Mouse (Mus musculus) forebrain, embryonic 14.5 days (tissue): ENCODE data around the gene Il9r. TPM values are rescaled to one million over a fixed set of nuclear protein-coding genes. Genes with fewer than 3 reads are reported as not detected.

Source experiments
- ATAC-seq: fragments of 200-750 bp; cut with Nextera tagmentation; 2 replicates; pipeline ENCODE4 v1.8.0; 2017; ENCODE audit warnings: mild to moderate bottlenecking, moderate library complexity
- DNase-seq: peaks from one replicate; pipeline ENCODE4 v3.0.0-alpha.2; 2015; ENCODE audit warnings: low spot score
- H3K27ac ChIP-seq: fragments of 300-500 bp; sonication (generic); 2 replicates; pipeline ENCODE4 v1.5.1; 2014; ENCODE audit warnings: low read depth, mild to moderate bottlenecking, control low read depth, low read length, moderate library complexity
- H3K27me3 ChIP-seq: fragments of 300-500 bp; sonication (generic); replicated peaks from 2 replicates; pipeline ENCODE4 v1.6.1; 2014; ENCODE audit warnings: low read length, control low read depth, mixed read lengths; ENCODE audit not compliant: control insufficient read depth, insufficient read depth
- H3K36me3 ChIP-seq: fragments of 300-500 bp; sonication (generic); 2 replicates; pipeline ENCODE4 v1.6.1; 2014; ENCODE audit warnings: low read length, control low read depth; ENCODE audit not compliant: control insufficient read depth, insufficient read depth
- H3K4me1 ChIP-seq: fragments of 300-500 bp; sonication (generic); 2 replicates; pipeline ENCODE4 v1.6.1; 2014; ENCODE audit warnings: antibody characterized with exemption, low read length, control low read depth; ENCODE audit not compliant: control insufficient read depth, insufficient read depth
- H3K4me2 ChIP-seq: fragments of 300-500 bp; sonication (generic); 2 replicates; pipeline ENCODE4 v1.6.1; 2014; ENCODE audit warnings: mild to moderate bottlenecking, control low read depth, low read length
- H3K4me3 ChIP-seq: fragments of 300-500 bp; sonication (generic); 2 replicates; pipeline ENCODE4 v1.5.1; 2014; ENCODE audit warnings: low read depth, low read length, control low read depth
- H3K9ac ChIP-seq: fragments of 300-500 bp; sonication (generic); 2 replicates; pipeline ENCODE4 v1.6.1; 2014; ENCODE audit warnings: mild to moderate bottlenecking, low read length, control low read depth, moderate library complexity
- H3K9me3 ChIP-seq: fragments of 300-500 bp; sonication (generic); replicated peaks from 2 replicates; pipeline ENCODE4 v1.6.1; 2016; ENCODE audit warnings: low read length, control low read depth, mixed read lengths; ENCODE audit not compliant: control insufficient read depth
- WGBS: fragments of 180-500 bp; shearing (Covaris S2); extraction: QIAGEN DNeasy Blood & Tissue Kit; methylation state at CpG from one replicate; pipeline ENCODE4 v1.1.7; 2014; 5-methylcytosine and 5-hydroxymethylcytosine counted together
- polyA plus RNA-seq: library from polyadenylated mRNA; unstranded; fragments of >200 nt; fragmentation: Nextera tagmentation; extraction: Ambion mirVana; gene quantifications from 2 replicates; pipeline ENCODE4 v1.2.1, GENCODE M21; 2014

Il9r gene
- polyA plus RNA-seq, 1 experiment from 2014 or later = not detected

GRCm38 (mm10) chr11:32187256-32187655, 12.8 kb downstream of the Il9r start:
- DNase-seq = no peak
- WGBS = 87% methylated on average over 4 of the region's 4 CpGs

DNA sequence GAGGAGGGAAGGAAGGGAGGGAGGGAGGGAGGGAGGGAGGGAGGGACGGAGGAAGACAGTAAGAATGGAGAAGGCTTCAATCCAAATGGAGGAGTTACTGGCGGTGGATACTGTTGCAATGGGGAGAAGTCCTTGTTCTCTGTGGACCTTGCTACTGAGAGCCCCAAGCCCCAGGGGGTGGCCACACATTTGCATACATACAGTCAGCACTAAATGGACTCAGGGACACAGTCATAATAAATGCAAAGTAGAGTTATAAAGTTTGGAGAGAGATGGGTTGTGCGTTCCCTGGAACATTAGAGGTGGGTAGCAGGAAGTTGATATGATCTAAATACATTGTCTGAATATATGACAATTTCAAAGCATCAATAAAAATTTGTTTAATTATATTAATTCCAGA, 14.0 kb downstream of the Il9r start:
- Histone ChIP-seq H3K27me3 (no peaks in the 10 kb centered on the region), H3K9me3 (no peaks in the 10 kb centered on the region), H3K4me2 (no peak overlapping the region), H3K9ac (no peak overlapping the region), H3K4me1 (no peaks in the 10 kb centered on the region), H3K27ac (no peak overlapping the region), H3K4me3 (no peak overlapping the region), H3K36me3 (no peaks in the 10 kb centered on the region)
- 78% methylated on average over 3 of the region's 3 CpGs for WGBS
- DNase-seq (no peak), ATAC-seq (no peak)

More at GRCm38 (mm10) chr11:32187256-32187655, 12.8 kb downstream of the Il9r start:
- Histone ChIP-seq H3K4me2 (no peak overlapping the region), H3K36me3 (no peaks in the 10 kb centered on the region), H3K9ac (no peak overlapping the region), H3K9me3 (no peaks in the 10 kb centered on the region), H3K27ac (no peak overlapping the region), H3K4me1 (no peaks in the 10 kb centered on the region), H3K4me3 (no peak overlapping the region), H3K27me3 (no peaks in the 10 kb centered on the region)
- ATAC-seq = no peak

DNA sequence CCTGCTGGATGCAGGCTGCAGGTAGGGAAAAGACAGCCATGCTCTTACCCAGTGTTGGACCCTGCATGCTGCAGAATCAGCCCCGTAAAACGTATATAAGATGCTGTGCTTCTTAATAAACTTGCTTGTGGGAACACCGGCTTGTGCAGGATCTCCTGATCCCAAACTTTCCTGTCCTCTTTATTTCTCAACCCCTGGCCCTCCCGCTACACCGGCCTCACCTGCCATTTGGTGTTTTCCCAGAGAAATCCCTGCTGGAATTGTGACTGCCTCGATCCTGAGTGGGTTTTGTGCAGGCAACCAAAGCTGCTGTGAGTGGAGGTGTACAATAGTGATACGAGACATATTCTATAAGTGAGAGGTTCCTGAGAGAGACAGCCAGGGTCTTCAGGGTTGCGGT, 15.6 kb downstream of the Il9r start:
- Histone ChIP-seq H3K4me1 (no peaks in the 10 kb centered on the region), H3K27me3 (no peaks in the 10 kb centered on the region), H3K9ac (no peak overlapping the region), H3K4me3 (no peak overlapping the region), H3K9me3 (no peaks in the 10 kb centered on the region), H3K4me2 (no peak overlapping the region), H3K36me3 (no peaks in the 10 kb centered on the region), H3K27ac (no peak overlapping the region)
- no peak for DNase-seq
- WGBS = 87% methylated on average over 8 of the region's 8 CpGs
- no peak for ATAC-seq

DNA sequence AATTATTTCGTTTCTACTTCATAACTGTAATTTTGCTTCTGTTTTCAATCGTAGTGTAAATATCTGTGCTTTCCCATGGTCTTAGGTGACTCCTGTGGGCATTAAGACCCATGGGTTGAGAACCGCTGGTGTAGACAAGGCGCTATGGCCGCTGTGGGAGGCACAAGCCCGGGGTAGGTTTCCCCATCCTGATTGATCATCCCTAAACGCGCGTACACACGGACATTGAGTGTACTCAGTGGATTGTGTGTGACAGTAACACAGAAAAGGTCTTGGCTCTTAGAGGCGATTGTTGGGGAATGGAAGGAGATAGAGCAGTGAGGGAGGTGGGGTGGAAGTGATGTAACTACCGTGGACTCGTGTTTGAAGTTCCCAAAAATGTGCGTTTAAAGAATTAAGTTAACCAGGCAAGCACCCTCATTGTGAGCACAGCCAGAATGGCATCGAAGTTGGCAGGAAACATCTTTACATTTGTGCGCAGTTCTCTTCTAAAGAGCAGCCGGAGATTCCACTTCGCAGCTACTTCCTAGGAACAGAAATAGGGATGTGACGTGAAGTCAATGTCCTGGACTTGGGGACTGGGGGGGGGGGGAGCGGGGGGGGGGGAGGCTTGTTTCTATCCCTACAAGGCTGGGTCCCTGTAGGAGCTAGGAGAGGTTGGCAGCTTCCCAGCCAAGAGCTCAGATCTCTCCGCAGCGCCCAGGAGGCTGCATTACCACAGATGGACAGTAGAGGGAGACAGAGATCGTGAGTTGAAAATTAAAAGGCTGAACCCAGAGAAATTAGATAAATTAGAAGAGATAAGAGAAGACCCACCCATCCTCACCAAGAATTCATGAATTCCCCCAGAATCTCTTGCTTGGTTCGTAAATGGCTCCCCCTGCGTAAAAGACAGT, 17.9 kb downstream of the Il9r start:
- Histone ChIP-seq H3K27me3 (no peaks in the 10 kb centered on the region), H3K4me3 (no peak overlapping the region), H3K9me3 (no peaks in the 10 kb centered on the region), H3K36me3 (no peaks in the 10 kb centered on the region), H3K4me1 (no peaks in the 10 kb centered on the region), H3K27ac (no peak overlapping the region), H3K9ac (peak overlapping the region; percentile 2; the same call in 1 of the 2 replicates), H3K4me2 (no peak overlapping the region)
- DNase-seq = peak; percentile 94
- 47% methylated on average over 24 of the region's 25 CpGs for WGBS
- ATAC-seq = peak; percentile 84

DNA sequence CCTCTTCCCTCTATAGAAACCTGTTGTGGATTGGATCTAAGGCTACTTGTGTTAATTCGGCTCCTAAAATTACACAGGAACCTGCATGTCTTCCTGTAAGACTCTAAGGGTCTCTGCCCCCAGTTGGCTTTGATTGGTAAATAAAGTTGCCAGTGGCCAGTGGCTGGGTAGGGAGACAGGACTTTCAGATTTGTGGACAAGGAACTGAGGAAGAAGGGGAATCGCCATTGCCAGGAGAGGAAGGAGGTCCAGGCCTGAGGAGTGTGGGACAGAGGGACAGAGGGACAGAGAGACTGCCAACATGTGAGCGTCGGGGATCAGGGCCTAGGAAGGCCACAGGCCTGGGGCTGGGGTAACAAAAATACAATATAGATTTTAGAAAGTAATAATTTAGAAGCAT, 18.8 kb downstream of the Il9r start:
- Histone ChIP-seq H3K4me3 (no peak overlapping the region), H3K4me1 (no peaks in the 10 kb centered on the region), H3K27ac (no peak overlapping the region), H3K9me3 (no peaks in the 10 kb centered on the region), H3K9ac (no peak overlapping the region), H3K36me3 (no peaks in the 10 kb centered on the region), H3K27me3 (no peaks in the 10 kb centered on the region), H3K4me2 (no peak overlapping the region)
- DNase-seq (no peak), ATAC-seq (no peak)
- WGBS = 83% methylated on average over 4 of the region's 4 CpGs

GRCm38 (mm10) chr11:32178506-32178905, 21.6 kb downstream of the Il9r start:
- DNase-seq (no peak), ATAC-seq (no peak)
- 79% methylated on average over 1 of the region's 1 CpGs for WGBS
- H3K4me3 ChIP-seq = no peak overlapping the region
- H3K27me3 ChIP-seq = no peaks in the 10 kb centered on the region
- H3K4me2 ChIP-seq = no peak overlapping the region
- no peaks in the 10 kb centered on the region for H3K9me3 ChIP-seq
- no peak overlapping the region for H3K9ac ChIP-seq
- H3K36me3 ChIP-seq = no peaks in the 10 kb centered on the region
- no peaks in the 10 kb centered on the region for H3K4me1 ChIP-seq
- H3K27ac ChIP-seq = no peak overlapping the region

GRCm38 (mm10) chr11:32166683-32167082, 33.4 kb downstream of the Il9r start:
- H3K9me3 ChIP-seq = no peaks in the 10 kb centered on the region
- ATAC-seq (no peak), DNase-seq (no peak)
- no peak overlapping the region for H3K4me3 ChIP-seq
- H3K4me1 ChIP-seq = peaks cover 4% of the 10 kb centered on the region
- H3K27ac ChIP-seq = no peak overlapping the region
- H3K27me3 ChIP-seq = no peaks in the 10 kb centered on the region
- 80% methylated on average over 4 of the region's 4 CpGs for WGBS
- no peak overlapping the region for H3K4me2 ChIP-seq
- no peaks in the 10 kb centered on the region for H3K36me3 ChIP-seq
- no peak overlapping the region for H3K9ac ChIP-seq

DNA sequence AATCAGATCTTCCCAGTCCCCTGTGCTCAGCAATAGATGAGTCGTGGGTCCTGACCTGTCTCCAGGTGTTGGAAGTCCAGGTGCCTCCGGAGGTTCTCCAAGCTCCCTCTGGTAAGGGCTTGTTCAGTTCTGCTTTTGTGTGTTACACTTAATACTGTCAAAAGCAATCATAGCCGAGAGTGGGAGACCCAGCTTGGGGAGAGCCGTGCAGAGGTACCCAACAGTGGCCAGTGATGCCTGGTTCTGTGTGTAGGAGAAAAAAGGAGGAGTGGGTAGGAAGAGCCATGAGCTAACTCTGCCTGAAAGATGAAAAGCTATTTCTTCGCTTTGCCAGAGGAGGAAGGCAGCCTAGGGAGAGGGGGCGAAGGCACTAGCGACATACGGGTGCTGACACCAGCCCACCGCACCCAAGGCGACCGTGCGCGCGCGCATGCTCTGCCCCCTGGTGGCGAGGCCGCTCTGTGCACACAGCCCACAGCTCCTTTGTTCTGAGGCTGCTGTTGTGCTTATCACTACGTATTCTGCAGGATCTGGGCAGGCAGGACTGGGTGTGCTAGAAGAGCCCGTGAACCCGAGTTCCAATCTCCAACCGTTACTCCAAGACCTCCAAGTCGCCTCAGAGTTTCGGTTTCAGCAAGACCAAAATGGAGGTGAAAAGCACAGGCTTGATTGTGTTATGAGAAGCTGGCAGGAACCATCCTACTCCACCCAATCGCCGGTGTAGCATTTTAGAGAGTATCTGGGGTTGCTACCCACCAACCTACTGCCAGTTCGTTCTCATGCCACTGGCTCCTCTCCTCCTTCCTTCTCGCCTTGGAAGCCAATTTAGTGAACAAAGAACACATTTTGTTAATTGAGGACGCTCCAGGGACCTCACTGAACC, 37.9 kb downstream of the Il9r start:
- DNase-seq = peak; percentile 91
- whole genome bisulfite sequencing = 11% methylated on average over 28 of the region's 28 CpGs
- peaks cover 33% of the 10 kb centered on the region for H3K4me1 ChIP-seq
- peak overlapping the region; percentile 48 for H3K4me2 ChIP-seq
- peak overlapping the region; percentile 16; the same call in 1 of the 2 replicates for H3K4me3 ChIP-seq
- peak overlapping the region; percentile 58 for H3K9ac ChIP-seq
- H3K27ac ChIP-seq = peak overlapping the region; percentile 90
- no peaks in the 10 kb centered on the region for H3K9me3 ChIP-seq
- no peaks in the 10 kb centered on the region for H3K27me3 ChIP-seq
- H3K36me3 ChIP-seq = no peaks in the 10 kb centered on the region
- peak; percentile 84 for ATAC-seq
